Mouse (Mus musculus) lung, postnatal 4 days (tissue): Measurements from ENCODE around the gene Mdga2.

Source experiments
- DNase-seq, 2 experiments: peaks; one replicate each; pipeline ENCODE4 v3.0.0; 2021

Gene Mdga2

GRCm38 (mm10) chr12:66648605-66649552 lies 573.5 kb downstream of the Mdga2 start:
- no peak for DNase-seq

- DNase-seq: no peak
Observed at GRCm38 (mm10) chr12:66640408-66640807, 581.9 kb downstream of the Mdga2 start.

GRCm38 (mm10) chr12:66619944-66620343 lies 602.4 kb downstream of the Mdga2 start:
- DNase-seq: no peak

- DNase-seq: no peak
Observed at GRCm38 (mm10) chr12:66591617-66592230, 630.6 kb downstream of the Mdga2 start.

- no peak for DNase-seq
Observed at GRCm38 (mm10) chr12:66565396-66565795, 657.0 kb downstream of the Mdga2 start.

- DNase-seq: no peak
Observed at GRCm38 (mm10) chr12:66556846-66557245, 665.5 kb downstream of the Mdga2 start.

- no peak for DNase-seq
Observed at GRCm38 (mm10) chr12:66556178-66556820, 666.0 kb downstream of the Mdga2 start.

GRCm38 (mm10) chr12:66524973-66525372 lies 697.4 kb downstream of the Mdga2 start:
- DNase-seq: no peak

GRCm38 (mm10) chr12:66499258-66499657 lies 723.1 kb downstream of the Mdga2 start:
- no peak for DNase-seq

GRCm38 (mm10) chr12:66470868-66471267 lies 751.5 kb downstream of the Mdga2 start:
- DNase-seq: no peak

- DNase-seq: no peak
Observed at GRCm38 (mm10) chr12:66470243-66470863, 752.0 kb downstream of the Mdga2 start.

- DNase-seq: no peak
Observed at GRCm38 (mm10) chr12:66465516-66465915, 756.8 kb downstream of the Mdga2 start.

- no peak for DNase-seq
Observed at GRCm38 (mm10) chr12:66443340-66443739, 779.0 kb downstream of the Mdga2 start.
